Mouse (Mus musculus): ENCODE data around the gene Gm20388. TPM values are rescaled to one million over a fixed set of nuclear protein-coding genes. Genes with fewer than 3 reads are reported as not detected.

The Gm20388 gene
- polyA plus RNA-seq, 1 experiment from 2014 or later: 5.3 TPM

- DNase-seq (ENCODE audit: low spot score): no peak
- Histone ChIP-seq H3K4me3 (ENCODE audit: low read depth, low read length) (no peak overlapping the region), H3K36me3 (ENCODE audit: control insufficient read depth, insufficient read depth, low read length) (no peaks in the 10 kb centered on the region), H3K9ac (ENCODE audit: low read depth, low read length) (no peak overlapping the region), H3K4me1 (replicated peaks; ENCODE audit: control insufficient read depth, insufficient read depth, low read length) (no peaks in the 10 kb centered on the region; the same call in 1 of the 2 replicates), H3K27me3 (replicated peaks; ENCODE audit: control insufficient read depth, insufficient read depth, low read length) (peaks cover 11% of the 10 kb centered on the region), H3K9me3 (ENCODE audit: control insufficient read depth, low read length) (no peaks in the 10 kb centered on the region), H3K27ac (ENCODE audit: low read depth, low read length) (no peak overlapping the region), H3K4me2 (no peak overlapping the region)
- ATAC-seq (replicated peaks; ENCODE audit: low FRiP score): no peak
- WGBS: 76% methylated on average over 19 of the region's 19 CpGs
Measured at GRCm38 (mm10) chr8:121203612-121204376, 1293.2 kb downstream of the Gm20388 start.

GRCm38 (mm10) chr8:121207171-121207570 lies 1296.5 kb downstream of the Gm20388 start:
- ATAC-seq (replicated peaks; ENCODE audit: low FRiP score): no peak
- no peak overlapping the region for H3K4me3 ChIP-seq (ENCODE audit: low read depth, low read length)
- no peak overlapping the region for H3K9ac ChIP-seq (ENCODE audit: low read depth, low read length)
- 0 out of 2 replicates have a peak, but pooled peaks cover 6% of the 10 kb centered on the region for H3K27me3 ChIP-seq (replicated peaks; ENCODE audit: control insufficient read depth, insufficient read depth, low read length)
- H3K27ac ChIP-seq (ENCODE audit: low read depth, low read length): no peak overlapping the region
- no peaks in the 10 kb centered on the region for H3K4me1 ChIP-seq (replicated peaks; ENCODE audit: control insufficient read depth, insufficient read depth, low read length)
- 80% methylated on average over 2 of the region's 2 CpGs for WGBS
- no peaks in the 10 kb centered on the region for H3K36me3 ChIP-seq (ENCODE audit: control insufficient read depth, insufficient read depth, low read length)
- H3K9me3 ChIP-seq (ENCODE audit: control insufficient read depth, low read length): no peaks in the 10 kb centered on the region
- DNase-seq (ENCODE audit: low spot score): no peak
- no peak overlapping the region for H3K4me2 ChIP-seq

- ATAC-seq (replicated peaks; ENCODE audit: low FRiP score): no peak
- WGBS: 82% methylated on average over 3 of the region's 3 CpGs
- no peak for DNase-seq (ENCODE audit: low spot score)
Measured at GRCm38 (mm10) chr8:121210627-121211026, 1300.0 kb downstream of the Gm20388 start.

GRCm38 (mm10) chr8:121213236-121213635 lies 1302.6 kb downstream of the Gm20388 start:
- Histone ChIP-seq H3K9ac (ENCODE audit: low read depth, low read length) (no peak overlapping the region), H3K4me2 (no peak overlapping the region), H3K27me3 (replicated peaks; ENCODE audit: control insufficient read depth, insufficient read depth, low read length) (peaks cover 5% of the 10 kb centered on the region; the same call in 1 of the 2 replicates), H3K4me1 (replicated peaks; ENCODE audit: control insufficient read depth, insufficient read depth, low read length) (no peaks in the 10 kb centered on the region), H3K9me3 (ENCODE audit: control insufficient read depth, low read length) (no peaks in the 10 kb centered on the region), H3K36me3 (ENCODE audit: control insufficient read depth, insufficient read depth, low read length) (no peaks in the 10 kb centered on the region), H3K4me3 (ENCODE audit: low read depth, low read length) (no peak overlapping the region), H3K27ac (ENCODE audit: low read depth, low read length) (no peak overlapping the region)
- 40% methylated on average over 15 of the region's 15 CpGs for WGBS
- ATAC-seq (replicated peaks; ENCODE audit: low FRiP score) (no peak), DNase-seq (ENCODE audit: low spot score) (no peak)

More at GRCm38 (mm10) chr8:121210627-121211026, 1300.0 kb downstream of the Gm20388 start:
- H3K4me2 ChIP-seq: no peak overlapping the region
- no peaks in the 10 kb centered on the region for H3K9me3 ChIP-seq (ENCODE audit: control insufficient read depth, low read length)
- H3K27me3 ChIP-seq (replicated peaks; ENCODE audit: control insufficient read depth, insufficient read depth, low read length): peaks cover 8% of the 10 kb centered on the region; the same call in 1 of the 2 replicates
- H3K9ac ChIP-seq (ENCODE audit: low read depth, low read length): no peak overlapping the region
- no peaks in the 10 kb centered on the region for H3K36me3 ChIP-seq (ENCODE audit: control insufficient read depth, insufficient read depth, low read length)
- no peak overlapping the region for H3K27ac ChIP-seq (ENCODE audit: low read depth, low read length)
- no peaks in the 10 kb centered on the region for H3K4me1 ChIP-seq (replicated peaks; ENCODE audit: control insufficient read depth, insufficient read depth, low read length)
- no peak overlapping the region for H3K4me3 ChIP-seq (ENCODE audit: low read depth, low read length)

- no peak overlapping the region for H3K9ac ChIP-seq (ENCODE audit: low read depth, low read length)
- H3K4me3 ChIP-seq (ENCODE audit: low read depth, low read length): no peak overlapping the region
- no peak overlapping the region for H3K27ac ChIP-seq (ENCODE audit: low read depth, low read length)
- no peak for DNase-seq (ENCODE audit: low spot score)
- no peaks in the 10 kb centered on the region for H3K36me3 ChIP-seq (ENCODE audit: control insufficient read depth, insufficient read depth, low read length)
- H3K4me1 ChIP-seq (replicated peaks; ENCODE audit: control insufficient read depth, insufficient read depth, low read length): no peaks in the 10 kb centered on the region
- ATAC-seq (replicated peaks; ENCODE audit: low FRiP score): no peak
- H3K4me2 ChIP-seq: no peak overlapping the region
- WGBS: 36% methylated on average over 10 of the region's 10 CpGs
- peaks cover 2% of the 10 kb centered on the region; the same call in 1 of the 2 replicates for H3K27me3 ChIP-seq (replicated peaks; ENCODE audit: control insufficient read depth, insufficient read depth, low read length)
- H3K9me3 ChIP-seq (ENCODE audit: control insufficient read depth, low read length): no peaks in the 10 kb centered on the region
Measured at GRCm38 (mm10) chr8:121213651-121214050, 1303.0 kb downstream of the Gm20388 start.

GRCm38 (mm10) chr8:121214975-121215374 lies 1304.3 kb downstream of the Gm20388 start:
- Histone ChIP-seq H3K9me3 (ENCODE audit: control insufficient read depth, low read length) (no peaks in the 10 kb centered on the region), H3K27ac (ENCODE audit: low read depth, low read length) (no peak overlapping the region), H3K4me1 (replicated peaks; ENCODE audit: control insufficient read depth, insufficient read depth, low read length) (peaks cover 3% of the 10 kb centered on the region; the same call in 1 of the 2 replicates), H3K27me3 (replicated peaks; ENCODE audit: control insufficient read depth, insufficient read depth, low read length) (peaks cover 5% of the 10 kb centered on the region; the same call in 1 of the 2 replicates), H3K36me3 (ENCODE audit: control insufficient read depth, insufficient read depth, low read length) (no peaks in the 10 kb centered on the region), H3K4me3 (ENCODE audit: low read depth, low read length) (no peak overlapping the region), H3K9ac (ENCODE audit: low read depth, low read length) (no peak overlapping the region), H3K4me2 (no peak overlapping the region)
- ATAC-seq (replicated peaks; ENCODE audit: low FRiP score): no peak
- DNase-seq (ENCODE audit: low spot score): no peak
- 73% methylated on average over 10 of the region's 10 CpGs for WGBS

GRCm38 (mm10) chr8:121216441-121216949 lies 1305.9 kb downstream of the Gm20388 start:
- no peak overlapping the region for H3K4me2 ChIP-seq
- H3K36me3 ChIP-seq (ENCODE audit: control insufficient read depth, insufficient read depth, low read length): no peaks in the 10 kb centered on the region

GRCm38 (mm10) chr8:121218486-121218885 lies 1307.8 kb downstream of the Gm20388 start:
- H3K36me3 ChIP-seq (ENCODE audit: control insufficient read depth, insufficient read depth, low read length): no peaks in the 10 kb centered on the region
- H3K9ac ChIP-seq (ENCODE audit: low read depth, low read length): no peak overlapping the region
- DNase-seq (ENCODE audit: low spot score) (no peak), ATAC-seq (replicated peaks; ENCODE audit: low FRiP score) (no peak)
- peaks cover 3% of the 10 kb centered on the region; the same call in 1 of the 2 replicates for H3K4me1 ChIP-seq (replicated peaks; ENCODE audit: control insufficient read depth, insufficient read depth, low read length)
- no peak overlapping the region for H3K4me3 ChIP-seq (ENCODE audit: low read depth, low read length)
- WGBS: 82% methylated on average over 3 of the region's 3 CpGs
- H3K4me2 ChIP-seq: no peak overlapping the region
- no peaks in the 10 kb centered on the region for H3K9me3 ChIP-seq (ENCODE audit: control insufficient read depth, low read length)
- H3K27me3 ChIP-seq (replicated peaks; ENCODE audit: control insufficient read depth, insufficient read depth, low read length): peaks cover 11% of the 10 kb centered on the region
- H3K27ac ChIP-seq (ENCODE audit: low read depth, low read length): no peak overlapping the region

More at GRCm38 (mm10) chr8:121216441-121216949, 1305.9 kb downstream of the Gm20388 start:
- Histone ChIP-seq H3K9me3 (ENCODE audit: control insufficient read depth, low read length) (no peaks in the 10 kb centered on the region), H3K4me1 (replicated peaks; ENCODE audit: control insufficient read depth, insufficient read depth, low read length) (peaks cover 3% of the 10 kb centered on the region; the same call in 1 of the 2 replicates), H3K27ac (ENCODE audit: low read depth, low read length) (no peak overlapping the region), H3K27me3 (replicated peaks; ENCODE audit: control insufficient read depth, insufficient read depth, low read length) (peaks cover 12% of the 10 kb centered on the region; the same call in 1 of the 2 replicates), H3K9ac (ENCODE audit: low read depth, low read length) (no peak overlapping the region), H3K4me3 (ENCODE audit: low read depth, low read length) (no peak overlapping the region)
- 79% methylated on average over 10 of the region's 10 CpGs for WGBS
- no peak for DNase-seq (ENCODE audit: low spot score)
- ATAC-seq (replicated peaks; ENCODE audit: low FRiP score): no peak
